Comparison of ENCODE assay signal across 7 mouse cellular contexts in the genomic region with DNA sequence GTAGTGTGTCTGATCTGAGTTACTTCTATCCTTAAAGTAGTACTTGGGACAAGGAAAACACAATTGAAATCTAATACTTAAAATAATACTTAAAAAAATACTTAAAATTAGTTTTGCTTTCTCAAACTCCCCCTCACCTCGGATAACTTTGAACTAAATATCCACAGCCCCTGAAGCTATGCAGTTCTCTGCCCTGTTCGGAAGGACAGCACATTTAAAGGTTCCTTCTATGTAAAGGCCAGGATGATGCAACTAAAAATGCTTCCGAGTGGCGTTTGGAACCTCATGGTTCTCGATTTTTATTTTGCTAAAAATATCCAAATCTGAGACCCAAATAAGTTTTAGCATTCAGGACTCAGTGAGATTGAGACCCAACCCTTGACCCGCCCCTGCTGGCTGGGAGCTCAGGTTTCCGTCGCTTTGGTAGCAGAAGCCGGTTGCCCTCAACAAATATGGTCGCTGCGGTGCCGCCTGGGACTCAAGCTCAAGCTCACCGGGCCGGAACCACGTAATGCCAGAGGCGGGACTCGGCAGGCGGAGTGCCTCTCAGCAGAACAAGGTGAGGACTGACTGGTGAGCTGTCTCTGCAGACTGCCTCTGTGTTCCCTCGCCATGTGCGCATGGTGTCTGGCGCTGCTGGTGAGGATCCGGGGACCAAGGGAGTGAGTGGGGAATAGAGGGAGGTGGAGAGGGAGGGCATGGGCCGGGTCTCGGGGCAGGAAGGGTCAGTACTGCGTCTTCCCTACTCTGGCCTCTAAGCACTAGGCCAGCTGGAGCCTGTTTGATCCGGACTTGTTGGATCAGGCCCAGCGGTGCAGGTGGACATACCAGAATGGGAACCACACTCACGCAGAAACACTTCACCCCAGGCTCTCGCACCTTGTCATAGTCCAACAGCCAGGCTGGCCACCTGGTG. TPM values are rescaled to one million over a fixed set of nuclear protein-coding genes. Genes with fewer than 3 reads are reported as not detected.
DNase-seq lines count a peak whose midpoint lies in the region; ATAC-seq and TF ChIP-seq lines count a peak whose summit lies in the region.

AW209491 (plus strand) TSS at position 429 of the 916 bp plus-strand sequence.

- peak within 1 kb of the TSS; percentile 56 for H3K9ac ChIP-seq in intestine, postnatal 0 days (ENCODE audit: low read depth, low read length)
- peak within 1 kb of the TSS; percentile 66 for H3K9ac ChIP-seq in midbrain, embryonic 12.5 days (replicated peaks)

- no peaks in the 10 kb centered on the region for H3K27me3 ChIP-seq in embryonic facial prominence, embryonic 10.5 days (replicated peaks; ENCODE audit: low read depth, poor library complexity, severe bottlenecking)
- H3K27me3 ChIP-seq in intestine, postnatal 0 days (replicated peaks; ENCODE audit: control insufficient read depth, insufficient read depth, low read length) = no peaks in the 10 kb centered on the region
- no peaks in the 10 kb centered on the region for H3K27me3 ChIP-seq in midbrain, embryonic 12.5 days
- H3K27me3 ChIP-seq in small intestine, adult 2 months (ENCODE audit: control insufficient read depth, insufficient read depth, low read length) = no peaks in the 10 kb centered on the region

- H3K9me3 ChIP-seq in embryonic facial prominence, embryonic 10.5 days = no peaks in the 10 kb centered on the region
- H3K9me3 ChIP-seq in intestine, postnatal 0 days (ENCODE audit: control insufficient read depth) = no peaks in the 10 kb centered on the region
- H3K9me3 ChIP-seq in midbrain, embryonic 12.5 days = no peaks in the 10 kb centered on the region

- peaks cover 47% of the 10 kb centered on the region for H3K36me3 ChIP-seq in embryonic facial prominence, embryonic 10.5 days (replicated peaks)
- peaks cover 16% of the 10 kb centered on the region for H3K36me3 ChIP-seq in intestine, postnatal 0 days (ENCODE audit: control insufficient read depth, insufficient read depth)
- H3K36me3 ChIP-seq in midbrain, embryonic 12.5 days = peaks cover 20% of the 10 kb centered on the region
- peaks cover 18% of the 10 kb centered on the region for H3K36me3 ChIP-seq in small intestine, adult 2 months (ENCODE audit: control insufficient read depth, insufficient read depth, low read length)

- peak; percentile 56; the same call in 1 of the 2 replicates for TF ChIP-seq POLR2A in small intestine, adult 2 months (IDR thresholded peaks at IDR 0.05; ENCODE audit: low read depth, low read length)

- peak; percentile 97 for DNase-seq in adrenal gland, postnatal 10 days
- DNase-seq in embryonic facial prominence, embryonic 10.5 days (ENCODE audit: low spot score) = peak; percentile 94
- peak; percentile 70 for DNase-seq in gonadal fat pad, adult 2 months (ENCODE audit: low read depth)
- peak; percentile 93 for DNase-seq in left cerebral cortex, postnatal 4 days

- H3K4me1 ChIP-seq in embryonic facial prominence, embryonic 10.5 days = peaks cover 11% of the 10 kb centered on the region
- no peaks in the 10 kb centered on the region for H3K4me1 ChIP-seq in intestine, postnatal 0 days (replicated peaks; ENCODE audit: control insufficient read depth, insufficient read depth, low read length)
- peaks cover 8% of the 10 kb centered on the region for H3K4me1 ChIP-seq in midbrain, embryonic 12.5 days
- H3K4me1 ChIP-seq in small intestine, adult 2 months (ENCODE audit: control insufficient read depth, insufficient read depth, insufficient read length, low read length) = no peaks in the 10 kb centered on the region

- peak within 1 kb of the TSS; percentile 94 for H3K27ac ChIP-seq in embryonic facial prominence, embryonic 10.5 days (replicated peaks)
- peak within 1 kb of the TSS; percentile 74 for H3K27ac ChIP-seq in intestine, postnatal 0 days (ENCODE audit: low read depth, low read length)
- peak within 1 kb of the TSS; percentile 25; the same call in 1 of the 2 replicates for H3K27ac ChIP-seq in midbrain, embryonic 12.5 days (replicated peaks)
- H3K27ac ChIP-seq in small intestine, adult 2 months (ENCODE audit: insufficient read depth, low read depth, low read length) = no peak within 1 kb of the TSS

- peak; percentile 40 for TF ChIP-seq CTCF in intestine, postnatal 0 days (IDR thresholded peaks at IDR 0.05; ENCODE audit: low read depth)
- 0 out of 2 replicates have a peak, but pooled peaks have one; percentile 16 for TF ChIP-seq CTCF in small intestine, adult 2 months (IDR thresholded peaks at IDR 0.05; ENCODE audit: extremely low read depth, insufficient read length, insufficient replicate concordance, low read depth, low read length)

- peak within 1 kb of the TSS; percentile 75 for H3K4me3 ChIP-seq in embryonic facial prominence, embryonic 10.5 days
- peak within 1 kb of the TSS; percentile 55 for H3K4me3 ChIP-seq in intestine, postnatal 0 days (ENCODE audit: low read depth, low read length)
- peak within 1 kb of the TSS; percentile 67 for H3K4me3 ChIP-seq in midbrain, embryonic 12.5 days
- peak within 1 kb of the TSS; percentile 83 for H3K4me3 ChIP-seq in small intestine, adult 2 months (ENCODE audit: low read depth, low read length)

- 2% methylated on average over 29 of the region's 29 CpGs for WGBS in embryonic facial prominence, embryonic 10.5 days
- under 1% methylated on average over 29 of the region's 29 CpGs for WGBS in intestine, postnatal 0 days
- 1% methylated on average over 29 of the region's 29 CpGs for WGBS in midbrain, embryonic 12.5 days
- WGBS in small intestine, adult 2 months = 1% methylated on average over 29 of the region's 29 CpGs

- intact Hi-C loops in left cerebral cortex, postnatal 4 days (cut with DNase I) = no loop called here

- H3K4me2 ChIP-seq in intestine, postnatal 0 days (replicated peaks; ENCODE audit: low read depth) = peak within 1 kb of the TSS; percentile 87
- peak within 1 kb of the TSS; percentile 67 for H3K4me2 ChIP-seq in midbrain, embryonic 12.5 days (replicated peaks)

- ATAC-seq in intestine, postnatal 0 days = peak; percentile 96
- ATAC-seq in midbrain, embryonic 12.5 days (ENCODE audit: low FRiP score, low read depth) = peak; percentile 96

RNA-seq across cellular contexts. Expression of gene AW209491, which starts in this region (rescaled TPM):
- 10 to 100 TPM; 15.9 to 16.4 TPM for total RNA-seq in adrenal gland, postnatal 10 days (2021)
- 34.8 and 35.8 TPM in 2 replicates for polyA plus RNA-seq in embryonic facial prominence, embryonic 10.5 days (2016; fragmentation: Nextera tagmentation; extraction: Ambion mirVana)
- 8.5 and 9.2 TPM in 2 replicates for polyA plus RNA-seq in gonadal fat pad, adult 2 months (2012; rRNA removed)
- polyA plus RNA-seq in intestine, postnatal 0 days (2015; fragmentation: Nextera tagmentation; extraction: Ambion mirVana) = 9.7 and 10.3 TPM in 2 replicates
- total RNA-seq in left cerebral cortex, postnatal 4 days (2021) = 10 to 100 TPM; 16.4 to 19.3 TPM
- 32.5 and 34.8 TPM in 2 replicates for polyA plus RNA-seq in midbrain, embryonic 12.5 days (2016; fragmentation: Nextera tagmentation; extraction: Ambion mirVana)
- polyA plus RNA-seq in small intestine, adult 2 months (2012; rRNA removed) = 0.95 and 1.6 TPM in 2 replicates
